Mouse (Mus musculus) megakaryocyte, embryonic 14.5 days (primary cell): Measurements from ENCODE around the gene Zfp410. TPM values are rescaled to one million over a fixed set of nuclear protein-coding genes. Genes with fewer than 3 reads are reported as not detected.

ENCODE experiments used
- H3K27me3 ChIP-seq: replicated peaks from 2 replicates; pipeline ENCODE3; 2012; ENCODE audit warnings: inconsistent platforms
- H3K36me3 ChIP-seq: replicated peaks from 2 replicates; pipeline ENCODE3; 2012; ENCODE audit warnings: low read length, inconsistent platforms, mixed read lengths
- H3K4me1 ChIP-seq: 2 replicates; pipeline ENCODE4 v1.6.1; 2012; ENCODE audit warnings: inconsistent platforms
- H3K4me3 ChIP-seq: replicated peaks from 2 replicates; pipeline ENCODE3; 2012; ENCODE audit warnings: moderate library complexity, mild to moderate bottlenecking, inconsistent platforms
- H3K9me3 ChIP-seq: 2 replicates; pipeline ENCODE4 v1.6.1; 2012; ENCODE audit warnings: inconsistent platforms
- FLI1 ChIP-seq: IDR thresholded peaks from 2 replicates; pipeline ENCODE4 v1.6.1; 2012; ENCODE audit warnings: low read length, inconsistent platforms, mixed read lengths
- GATA1 ChIP-seq: IDR thresholded peaks from 3 replicates; pipeline ENCODE4 v1.6.1; 2012; ENCODE audit warnings: mixed read lengths, low read length, inconsistent platforms, borderline replicate concordance
- polyA plus RNA-seq: library from polyadenylated mRNA; stranded (reverse); fragments of >175 nt; gene quantifications from 2 replicates; pipeline ENCODE4 v1.2.3, GENCODE M21; 2012; ENCODE audit warnings: low replicate concordance; ENCODE audit not compliant: insufficient read depth

Zfp410 gene
- polyA plus RNA-seq, 1 experiment, result 2.2 TPM

DNA sequence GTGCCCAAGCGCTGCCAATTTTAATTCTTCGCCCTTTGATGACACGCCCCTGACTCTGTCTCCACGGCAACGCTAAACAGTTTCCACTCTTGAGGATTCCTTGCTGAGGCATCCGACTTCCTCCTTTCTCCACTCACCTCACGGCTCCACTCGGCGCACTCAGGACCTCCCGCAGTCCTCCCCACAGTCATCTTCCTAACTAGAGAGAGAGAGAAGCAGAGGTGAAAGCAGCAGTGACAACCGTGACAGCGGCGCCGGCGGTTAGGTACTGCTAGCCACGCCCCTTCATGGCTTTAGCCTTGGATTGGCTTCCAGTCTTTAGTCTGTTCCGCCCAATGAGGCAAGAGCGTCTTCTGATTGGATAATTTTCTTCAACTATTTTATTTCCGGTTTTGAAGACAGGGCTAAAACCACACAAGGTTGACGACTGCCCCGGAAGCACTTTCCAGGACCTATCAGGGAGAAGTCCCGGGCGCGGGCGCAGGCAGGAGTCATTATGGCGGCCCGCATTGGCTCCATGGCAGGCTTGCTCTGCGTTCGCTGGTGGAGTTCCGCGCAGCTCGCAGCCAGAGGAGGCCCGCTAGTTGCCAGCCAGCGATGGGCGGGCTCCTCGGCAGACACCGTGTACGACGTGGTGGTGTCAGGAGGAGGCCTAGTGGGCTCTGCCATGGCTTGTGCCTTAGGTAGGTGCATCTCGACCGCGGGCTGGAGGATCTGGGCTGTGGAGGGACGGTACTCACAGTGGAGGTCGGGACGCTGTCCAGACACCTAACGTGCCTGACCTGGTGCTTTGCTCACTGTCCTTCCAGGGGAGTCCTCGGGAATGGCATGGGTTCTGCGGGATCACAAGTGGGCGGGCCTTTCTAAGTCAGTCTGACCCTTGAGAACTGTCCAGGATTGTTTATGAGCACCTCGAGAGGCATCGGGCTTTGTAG lies 45.2 kb downstream of the Zfp410 start, which contains the start of the genes Coq6 and Fam161b:
Gene Coq6 (plus strand): TSS at position 103 of the 935 bp plus-strand sequence.
Gene Fam161b (minus strand): TSS at position 279 of the 935 bp plus-strand sequence.
- Histone ChIP-seq H3K4me1 (peaks cover 57% of the 10 kb centered on the region), H3K9me3 (no peaks in the 10 kb centered on the region), H3K27me3 (no peaks in the 10 kb centered on the region), H3K4me3 (peak within 1 kb of the TSS; percentile 98), H3K36me3 (peaks cover 10% of the 10 kb centered on the region)
- TF ChIP-seq FLI1, result no peak

GRCm38 (mm10) chr12:84362872-84363271 lies 46.2 kb downstream of the Zfp410 start:
- H3K27me3 ChIP-seq, result no peaks in the 10 kb centered on the region
- TF ChIP-seq FLI1 (no peak), GATA1 (no peak)
- H3K36me3 ChIP-seq, result peaks cover 12% of the 10 kb centered on the region
- H3K4me3 ChIP-seq, result peak overlapping the region; percentile 98
- no peaks in the 10 kb centered on the region for H3K9me3 ChIP-seq
- H3K4me1 ChIP-seq, result peaks cover 59% of the 10 kb centered on the region

DNA sequence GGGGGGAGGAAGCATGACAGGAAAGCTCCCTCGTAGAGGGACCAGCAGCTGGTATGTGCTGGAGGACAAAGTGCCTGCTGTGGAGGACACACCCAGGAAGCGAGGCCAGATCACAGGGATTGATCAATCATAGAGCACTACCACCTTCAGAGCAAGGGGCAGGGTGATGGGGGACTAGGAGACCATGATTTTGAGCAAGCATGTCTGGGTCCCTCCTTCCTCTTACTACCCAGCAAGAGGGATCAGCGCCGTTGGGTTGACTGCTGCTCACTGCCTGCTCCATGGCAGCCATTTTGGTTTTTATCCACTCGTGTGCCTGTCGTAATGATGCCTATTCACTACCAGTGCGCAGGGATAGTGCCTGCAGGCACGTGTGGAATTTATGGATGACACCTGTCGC lies 47.6 kb downstream of the Zfp410 start:
- no peaks in the 10 kb centered on the region for H3K27me3 ChIP-seq
- H3K4me3 ChIP-seq, result peak overlapping the region; percentile 50
- no peaks in the 10 kb centered on the region for H3K9me3 ChIP-seq
- H3K4me1 ChIP-seq, result peaks cover 44% of the 10 kb centered on the region
- H3K36me3 ChIP-seq, result peaks cover 26% of the 10 kb centered on the region
- TF ChIP-seq FLI1 (no peak), GATA1 (no peak)

DNA sequence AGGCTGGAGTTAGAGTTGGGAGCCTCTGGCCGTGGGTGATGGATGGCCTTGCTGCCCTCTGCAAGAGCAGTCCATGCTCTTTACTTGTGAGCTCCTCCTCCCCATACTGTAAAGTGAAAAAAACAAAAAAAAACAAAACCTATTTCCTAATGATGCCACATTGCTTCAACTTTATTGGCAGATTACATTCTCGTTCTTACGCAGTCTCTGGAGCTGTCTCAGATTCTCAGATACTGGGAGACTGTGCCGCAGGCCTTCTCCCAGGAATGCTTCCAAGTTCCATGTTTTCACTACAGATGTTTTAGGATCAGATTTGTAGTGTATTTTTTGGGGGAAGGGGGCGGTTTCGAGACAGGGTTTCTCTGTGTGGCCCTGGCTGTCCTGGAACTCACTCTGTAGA lies 48.5 kb downstream of the Zfp410 start:
- H3K9me3 ChIP-seq, result no peaks in the 10 kb centered on the region
- TF ChIP-seq GATA1 (no peak), FLI1 (no peak)
- H3K4me1 ChIP-seq, result peaks cover 40% of the 10 kb centered on the region
- peaks cover 34% of the 10 kb centered on the region for H3K36me3 ChIP-seq
- H3K27me3 ChIP-seq, result no peaks in the 10 kb centered on the region
- H3K4me3 ChIP-seq, result no peak overlapping the region

- peaks cover 29% of the 10 kb centered on the region for H3K4me1 ChIP-seq
- no peak overlapping the region for H3K4me3 ChIP-seq
- peaks cover 53% of the 10 kb centered on the region for H3K36me3 ChIP-seq
- H3K27me3 ChIP-seq, result no peaks in the 10 kb centered on the region
- TF ChIP-seq FLI1, result no peak
- TF ChIP-seq GATA1, result no peak
- H3K9me3 ChIP-seq, result no peaks in the 10 kb centered on the region
Measured at GRCm38 (mm10) chr12:84366971-84367370, 50.3 kb downstream of the Zfp410 start.

DNA sequence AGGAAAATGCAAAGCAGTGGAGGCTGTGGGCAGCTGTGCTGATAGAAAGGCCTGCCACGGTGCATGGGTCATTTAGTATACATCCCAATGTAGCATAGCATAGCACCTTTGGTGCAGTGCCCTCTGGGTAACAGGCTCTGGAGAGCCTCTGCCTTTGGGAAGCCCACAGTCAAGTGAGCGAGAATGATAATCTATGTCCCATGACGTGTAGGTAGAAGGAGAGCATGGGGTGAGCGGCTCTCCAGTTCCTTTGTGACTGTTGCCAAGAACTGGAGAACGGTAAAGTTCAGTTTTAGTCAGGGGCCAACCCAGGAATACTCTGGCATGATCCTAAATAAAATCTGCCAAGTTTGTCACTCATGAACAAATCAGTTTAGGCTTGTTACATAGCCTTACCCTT lies 55.0 kb downstream of the Zfp410 start:
- Histone ChIP-seq H3K9me3 (no peaks in the 10 kb centered on the region), H3K4me1 (peaks cover 4% of the 10 kb centered on the region; the same call in 1 of the 2 replicates), H3K36me3 (peaks cover 98% of the 10 kb centered on the region), H3K27me3 (no peaks in the 10 kb centered on the region), H3K4me3 (no peak overlapping the region)
- TF ChIP-seq FLI1 (no peak), GATA1 (no peak)

- no peak overlapping the region for H3K4me3 ChIP-seq
- no peaks in the 10 kb centered on the region for H3K27me3 ChIP-seq
- no peaks in the 10 kb centered on the region for H3K9me3 ChIP-seq
- TF ChIP-seq FLI1 (no peak), GATA1 (no peak)
- H3K4me1 ChIP-seq, result no peaks in the 10 kb centered on the region
- H3K36me3 ChIP-seq, result peaks cover 94% of the 10 kb centered on the region
Measured at GRCm38 (mm10) chr12:84373831-84374481, 57.3 kb downstream of the Zfp410 start.

DNA sequence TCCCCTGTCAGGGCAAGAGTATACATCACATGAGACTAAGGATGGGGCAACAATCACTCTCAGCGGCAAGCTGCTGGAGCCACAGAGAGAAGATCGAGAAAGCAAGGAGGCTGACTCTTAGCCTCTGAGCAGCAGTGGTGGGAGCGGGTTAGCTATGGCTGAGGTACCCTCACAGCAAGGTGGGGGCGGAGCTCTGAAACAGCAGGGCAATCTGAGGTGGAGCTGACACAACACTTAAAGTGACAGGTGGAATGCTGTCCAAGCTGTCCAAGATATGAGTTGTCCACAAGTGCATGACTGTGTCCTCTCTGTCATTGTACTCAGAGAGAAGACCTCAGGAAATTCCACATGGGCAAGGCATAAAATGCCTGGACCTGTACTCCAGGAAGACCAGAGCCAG lies 65.7 kb downstream of the Zfp410 start:
- Histone ChIP-seq H3K4me1 (peaks cover 13% of the 10 kb centered on the region), H3K36me3 (peaks cover 32% of the 10 kb centered on the region), H3K27me3 (no peaks in the 10 kb centered on the region), H3K9me3 (no peaks in the 10 kb centered on the region), H3K4me3 (no peak overlapping the region)
- no peak for TF ChIP-seq FLI1
- no peak for TF ChIP-seq GATA1

DNA sequence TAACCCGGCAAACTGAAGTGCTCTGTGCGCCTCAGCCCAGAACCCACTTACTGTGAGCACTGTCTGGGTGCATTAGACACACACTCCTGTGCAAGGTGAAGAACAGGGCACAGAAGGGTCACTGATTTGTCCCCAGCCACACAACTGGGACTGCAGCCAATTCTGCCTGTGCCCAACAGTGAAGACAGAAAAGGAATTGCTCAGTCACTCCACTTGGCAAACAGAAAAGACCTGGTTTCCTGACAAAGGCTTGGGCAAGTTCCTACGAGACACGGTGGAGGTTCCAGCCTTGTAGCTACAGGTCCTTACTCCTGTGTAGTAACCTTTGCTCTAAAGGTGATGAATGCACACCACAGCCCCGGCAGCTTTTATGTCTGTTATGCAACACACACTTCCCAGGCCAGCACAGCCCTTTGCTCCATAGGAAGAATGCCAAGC lies 68.0 kb downstream of the Zfp410 start:
- H3K4me1 ChIP-seq, result peaks cover 33% of the 10 kb centered on the region
- H3K4me3 ChIP-seq, result no peak overlapping the region
- no peaks in the 10 kb centered on the region for H3K9me3 ChIP-seq
- H3K36me3 ChIP-seq, result peaks cover 21% of the 10 kb centered on the region
- no peaks in the 10 kb centered on the region for H3K27me3 ChIP-seq
- TF ChIP-seq FLI1, result no peak
- no peak for TF ChIP-seq GATA1

GRCm38 (mm10) chr12:84385408-84385807 lies 68.8 kb downstream of the Zfp410 start:
- Histone ChIP-seq H3K4me1 (peaks cover 33% of the 10 kb centered on the region), H3K27me3 (no peaks in the 10 kb centered on the region), H3K36me3 (peaks cover 21% of the 10 kb centered on the region), H3K4me3 (no peak overlapping the region), H3K9me3 (no peaks in the 10 kb centered on the region)
- TF ChIP-seq GATA1 (no peak), FLI1 (no peak)
